Mouse (Mus musculus): ENCODE measurements at regions not wholly inside any gene's neighbourhood (a gene's known extent, or its start where the extent isn't known, plus 50 kb on each side); places are given as distances from the start of the nearest gene placed in this dataset.

DNA sequence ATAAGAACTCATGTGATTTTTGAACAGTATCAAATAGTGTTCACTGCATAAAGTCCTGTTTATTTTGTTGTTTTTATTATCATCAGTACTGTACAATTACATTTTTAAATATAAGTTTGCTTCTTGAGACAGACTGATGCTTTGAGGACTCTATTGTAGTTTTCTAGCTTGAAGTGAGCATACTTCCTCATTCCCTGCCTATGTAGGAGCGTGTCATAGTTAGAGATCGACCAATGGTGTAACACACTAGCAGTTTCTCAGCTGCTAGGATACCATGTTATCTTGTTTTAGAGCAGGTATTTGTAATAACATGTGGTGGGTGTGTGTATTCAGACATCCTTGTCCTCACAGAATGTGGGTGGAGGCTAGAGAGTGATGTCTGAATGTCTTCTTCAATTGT lies 342.1 kb downstream of the Ndufa4 start:
- H3K27ac ChIP-seq (ENCODE audit: low read depth, low read length) = no peak overlapping the region
- no peak overlapping the region for H3K9ac ChIP-seq (ENCODE audit: low read depth, low read length)
- no peaks in the 10 kb centered on the region for H3K27me3 ChIP-seq (ENCODE audit: control insufficient read depth, insufficient read depth, low read length)
- WGBS = 86% methylated on average over 2 of the region's 2 CpGs
- ATAC-seq (ENCODE audit: low FRiP score, low TSS enrichment) = no peak
- no peak overlapping the region for H3K4me3 ChIP-seq (ENCODE audit: low read length)
- no peaks in the 10 kb centered on the region for H3K4me1 ChIP-seq (ENCODE audit: control insufficient read depth, insufficient read depth, low read length)
- H3K9me3 ChIP-seq (ENCODE audit: control insufficient read depth, low read length) = no peaks in the 10 kb centered on the region
- no peak overlapping the region for H3K4me2 ChIP-seq (replicated peaks; ENCODE audit: low read depth, low read length)
- no peaks in the 10 kb centered on the region for H3K36me3 ChIP-seq (ENCODE audit: control insufficient read depth, insufficient read depth, low read length)

DNA sequence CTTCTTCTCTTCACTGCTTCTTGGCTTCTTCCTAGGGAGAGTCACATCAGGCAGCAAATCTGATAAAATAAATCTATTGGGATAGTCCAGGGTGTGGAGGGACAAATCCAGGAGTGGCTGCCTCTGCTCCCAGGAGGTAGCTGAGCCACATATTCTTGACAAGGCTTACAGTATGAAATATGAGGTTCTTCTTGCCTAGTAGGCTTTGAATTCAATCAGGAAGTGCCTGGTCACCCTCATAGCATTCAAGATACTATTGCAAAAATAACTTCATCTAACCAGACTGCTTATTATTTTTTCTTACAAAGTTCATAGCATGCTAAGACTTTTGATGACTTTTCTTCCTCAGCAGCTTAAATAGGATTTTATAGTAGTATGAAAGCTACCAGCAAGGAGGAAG lies 356.8 kb downstream of the Ndufa4 start:
- Histone ChIP-seq H3K4me1 (ENCODE audit: control insufficient read depth, insufficient read depth, low read length) (no peaks in the 10 kb centered on the region), H3K9me3 (ENCODE audit: control insufficient read depth, low read length) (no peaks in the 10 kb centered on the region), H3K4me3 (ENCODE audit: low read length) (no peak overlapping the region), H3K27me3 (ENCODE audit: control insufficient read depth, insufficient read depth, low read length) (no peaks in the 10 kb centered on the region), H3K9ac (ENCODE audit: low read depth, low read length) (no peak overlapping the region), H3K4me2 (replicated peaks; ENCODE audit: low read depth, low read length) (no peak overlapping the region), H3K27ac (ENCODE audit: low read depth, low read length) (no peak overlapping the region), H3K36me3 (ENCODE audit: control insufficient read depth, insufficient read depth, low read length) (no peaks in the 10 kb centered on the region)
- ATAC-seq (ENCODE audit: low FRiP score, low TSS enrichment) = no peak

DNA sequence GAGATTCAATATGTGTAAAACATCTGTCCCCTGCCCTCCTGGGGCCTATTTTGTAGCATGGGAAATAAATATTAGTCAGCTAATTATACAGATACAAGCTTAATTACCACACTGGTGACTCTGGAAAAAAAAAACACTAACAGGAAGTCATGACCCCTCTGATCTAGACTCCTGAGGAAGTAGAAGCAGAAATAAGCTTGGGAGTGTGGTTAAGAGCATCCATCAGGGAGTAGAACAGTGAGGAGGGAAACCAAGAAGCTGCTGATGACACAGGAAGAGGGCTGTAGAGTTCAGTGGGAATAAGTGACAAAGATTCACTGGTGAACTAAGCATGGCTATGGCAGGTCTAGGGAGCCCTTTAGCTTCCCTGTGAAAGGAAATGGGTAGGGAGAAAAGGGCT lies 360.0 kb downstream of the Ndufa4 start:
- Histone ChIP-seq H3K27me3 (ENCODE audit: control insufficient read depth, insufficient read depth, low read length) (no peaks in the 10 kb centered on the region), H3K4me2 (replicated peaks; ENCODE audit: low read depth, low read length) (no peak overlapping the region), H3K9ac (ENCODE audit: low read depth, low read length) (no peak overlapping the region), H3K4me1 (ENCODE audit: control insufficient read depth, insufficient read depth, low read length) (no peaks in the 10 kb centered on the region), H3K27ac (ENCODE audit: low read depth, low read length) (no peak overlapping the region), H3K36me3 (ENCODE audit: control insufficient read depth, insufficient read depth, low read length) (no peaks in the 10 kb centered on the region), H3K4me3 (ENCODE audit: low read length) (no peak overlapping the region), H3K9me3 (ENCODE audit: control insufficient read depth, low read length) (no peaks in the 10 kb centered on the region)
- ATAC-seq (ENCODE audit: low FRiP score, low TSS enrichment) = no peak

DNA sequence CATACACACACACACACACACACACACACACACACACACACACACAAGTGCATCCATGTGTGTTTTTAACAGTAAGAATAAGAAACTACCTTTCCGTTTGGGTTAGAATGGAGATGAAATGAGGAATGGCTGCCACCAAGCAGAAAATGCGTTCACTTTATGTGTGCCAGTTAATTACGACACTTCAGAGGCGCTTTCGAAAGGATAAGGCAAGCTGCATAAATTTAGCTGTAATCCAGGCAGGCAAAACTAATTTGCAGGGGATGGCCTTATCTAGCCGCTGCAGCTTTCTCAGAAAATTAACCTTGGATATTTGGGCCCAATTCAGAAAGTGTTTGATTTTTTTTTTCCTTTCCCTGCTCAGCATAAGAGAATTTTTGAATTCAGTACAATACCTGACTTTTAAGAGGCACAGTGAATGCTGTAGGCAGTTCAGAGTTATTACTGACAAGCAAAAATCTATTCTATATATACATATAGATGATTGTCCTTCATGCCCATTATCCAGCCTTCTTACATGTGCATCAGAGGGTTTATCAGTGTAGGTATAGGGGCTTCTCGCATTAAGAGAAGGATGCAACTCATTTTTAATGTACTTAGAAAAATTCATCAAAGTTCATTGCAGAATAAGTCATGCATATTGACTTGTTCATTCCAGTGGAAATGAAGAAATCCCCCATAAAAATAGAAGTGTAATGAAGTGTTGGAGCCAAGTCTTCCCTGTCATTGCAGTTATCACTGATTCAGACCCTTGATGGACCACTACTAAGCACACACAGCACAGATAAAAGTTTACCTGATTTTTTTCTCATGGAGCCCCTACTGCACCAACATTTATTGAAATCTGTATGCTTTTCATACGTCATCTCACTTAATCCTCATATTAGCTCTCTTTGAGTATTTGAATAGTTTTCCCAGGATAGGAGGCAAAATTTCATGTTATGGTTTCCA lies 372.1 kb downstream of the Ndufa4 start:
- Histone ChIP-seq H3K4me1 (ENCODE audit: control insufficient read depth, insufficient read depth, low read length) (no peaks in the 10 kb centered on the region), H3K27ac (ENCODE audit: low read depth, low read length) (no peak overlapping the region), H3K4me2 (replicated peaks; ENCODE audit: low read depth, low read length) (no peak overlapping the region), H3K9ac (ENCODE audit: low read depth, low read length) (no peak overlapping the region), H3K9me3 (ENCODE audit: control insufficient read depth, low read length) (no peaks in the 10 kb centered on the region), H3K4me3 (ENCODE audit: low read length) (no peak overlapping the region), H3K27me3 (ENCODE audit: control insufficient read depth, insufficient read depth, low read length) (no peaks in the 10 kb centered on the region), H3K36me3 (ENCODE audit: control insufficient read depth, insufficient read depth, low read length) (no peaks in the 10 kb centered on the region)
- no peak for ATAC-seq (ENCODE audit: low FRiP score, low TSS enrichment)
- WGBS = 63% methylated on average over 8 of the region's 8 CpGs

- no peaks in the 10 kb centered on the region for H3K9me3 ChIP-seq (ENCODE audit: control insufficient read depth, low read length)
- H3K4me3 ChIP-seq (ENCODE audit: low read length) = no peak overlapping the region
- H3K9ac ChIP-seq (ENCODE audit: low read depth, low read length) = no peak overlapping the region
- no peaks in the 10 kb centered on the region for H3K4me1 ChIP-seq (ENCODE audit: control insufficient read depth, insufficient read depth, low read length)
- no peaks in the 10 kb centered on the region for H3K36me3 ChIP-seq (ENCODE audit: control insufficient read depth, insufficient read depth, low read length)
- no peak for ATAC-seq (ENCODE audit: low FRiP score, low TSS enrichment)
- H3K4me2 ChIP-seq (replicated peaks; ENCODE audit: low read depth, low read length) = no peak overlapping the region
- no peak overlapping the region for H3K27ac ChIP-seq (ENCODE audit: low read depth, low read length)
- WGBS = 86% methylated on average over 2 of the region's 2 CpGs
- H3K27me3 ChIP-seq (ENCODE audit: control insufficient read depth, insufficient read depth, low read length) = no peaks in the 10 kb centered on the region
These were observed 404.2 kb downstream of the Ndufa4 start for GRCm38 (mm10) chr6:11503136-11503535.

DNA sequence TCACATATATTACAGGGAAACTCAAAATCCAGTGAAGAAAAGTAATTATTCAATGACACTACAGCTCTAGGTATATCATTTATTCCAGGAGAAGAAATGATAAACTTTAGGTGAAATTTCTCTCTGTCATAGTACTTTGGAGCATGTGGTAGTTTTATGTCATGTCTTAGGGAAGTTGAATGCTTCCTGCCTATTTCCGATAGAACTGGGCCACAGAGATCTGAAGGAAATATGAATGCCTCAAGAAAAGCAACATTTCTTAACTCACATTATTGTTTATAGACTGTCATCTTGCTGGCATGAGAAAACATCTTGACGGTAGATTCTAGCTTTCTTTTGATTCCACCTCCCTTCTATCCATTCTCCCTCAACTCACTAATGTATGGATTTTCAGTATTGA lies 412.9 kb downstream of the Ndufa4 start:
- ATAC-seq (ENCODE audit: low FRiP score, low TSS enrichment) = no peak
- no peaks in the 10 kb centered on the region for H3K9me3 ChIP-seq (ENCODE audit: control insufficient read depth, low read length)
- H3K4me2 ChIP-seq (replicated peaks; ENCODE audit: low read depth, low read length) = no peak overlapping the region
- H3K27ac ChIP-seq (ENCODE audit: low read depth, low read length) = no peak overlapping the region
- no peak overlapping the region for H3K4me3 ChIP-seq (ENCODE audit: low read length)
- H3K27me3 ChIP-seq (ENCODE audit: control insufficient read depth, insufficient read depth, low read length) = no peaks in the 10 kb centered on the region
- H3K4me1 ChIP-seq (ENCODE audit: control insufficient read depth, insufficient read depth, low read length) = no peaks in the 10 kb centered on the region
- H3K9ac ChIP-seq (ENCODE audit: low read depth, low read length) = no peak overlapping the region
- WGBS = 79% methylated on average over 2 of the region's 2 CpGs
- no peaks in the 10 kb centered on the region for H3K36me3 ChIP-seq (ENCODE audit: control insufficient read depth, insufficient read depth, low read length)

DNA sequence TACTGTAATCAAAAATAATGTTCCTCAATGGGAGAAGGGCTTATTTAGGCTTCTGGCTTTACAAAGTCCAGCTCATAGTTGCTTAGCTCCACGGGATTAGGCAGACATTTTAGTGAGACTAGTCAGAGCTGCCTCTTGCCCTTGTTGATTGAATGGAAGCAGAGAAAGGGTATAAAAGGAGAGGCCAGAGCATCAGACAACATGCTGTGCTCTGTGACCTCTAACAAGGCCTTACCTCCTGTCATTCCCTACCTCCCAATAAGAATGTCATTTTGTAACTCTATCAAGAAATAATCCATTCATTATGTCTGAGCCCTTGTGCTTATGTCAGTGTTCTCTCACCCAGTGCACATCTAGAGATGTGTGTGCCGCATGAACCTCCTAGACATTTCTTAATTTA lies 430.3 kb downstream of the Ndufa4 start:
- no peak overlapping the region for H3K27ac ChIP-seq (ENCODE audit: low read depth, low read length)
- no peaks in the 10 kb centered on the region for H3K9me3 ChIP-seq (ENCODE audit: control insufficient read depth, low read length)
- no peak overlapping the region for H3K9ac ChIP-seq (ENCODE audit: low read depth, low read length)
- no peak overlapping the region for H3K4me2 ChIP-seq (replicated peaks; ENCODE audit: low read depth, low read length)
- no peak overlapping the region for H3K4me3 ChIP-seq (ENCODE audit: low read length)
- H3K27me3 ChIP-seq (ENCODE audit: control insufficient read depth, insufficient read depth, low read length) = no peaks in the 10 kb centered on the region
- no peaks in the 10 kb centered on the region for H3K36me3 ChIP-seq (ENCODE audit: control insufficient read depth, insufficient read depth, low read length)
- no peaks in the 10 kb centered on the region for H3K4me1 ChIP-seq (ENCODE audit: control insufficient read depth, insufficient read depth, low read length)
- no peak for ATAC-seq (ENCODE audit: low FRiP score, low TSS enrichment)
- WGBS = 68% methylated on average over 2 of the region's 2 CpGs
